Mouse (Mus musculus): Measurements from ENCODE around the gene Pole2. TPM values are rescaled to one million over a fixed set of nuclear protein-coding genes. Genes with fewer than 3 reads are reported as not detected.

Gene Pole2
- polyA plus RNA-seq, 1 experiment = 3.4 TPM

DNA sequence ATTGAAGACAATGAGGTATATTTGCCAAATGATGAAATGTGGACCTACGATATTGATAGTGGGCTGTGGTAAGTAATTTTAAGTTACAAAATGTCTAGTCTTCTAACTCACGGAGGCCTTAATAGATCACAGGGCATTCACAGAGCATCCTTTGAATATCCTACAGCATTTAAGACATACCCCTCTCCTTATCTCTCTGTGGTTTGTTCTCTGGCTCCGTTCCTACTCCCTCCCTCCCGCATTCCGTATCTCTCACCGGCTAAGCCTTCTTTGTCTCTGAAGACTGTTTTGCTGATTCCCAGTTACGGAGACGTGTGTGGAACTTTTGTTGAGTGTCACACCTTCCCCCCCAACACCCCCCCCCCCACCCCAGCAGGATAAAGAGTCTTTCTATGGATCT is 22.8 kb upstream of the Pole2 start:
- no peaks in the 10 kb centered on the region for H3K27me3 ChIP-seq (ENCODE audit: control insufficient read depth, insufficient read depth, low read length)
- TF ChIP-seq CTCF (IDR thresholded peaks at IDR 0.05; ENCODE audit: extremely low read depth, insufficient read length, insufficient replicate concordance, low read depth, low read length) (no peak), POLR2A (IDR thresholded peaks at IDR 0.05; ENCODE audit: low read depth, low read length) (no peak)
- no peaks in the 10 kb centered on the region for H3K36me3 ChIP-seq (ENCODE audit: control insufficient read depth, insufficient read depth, low read length)
- WGBS = 84% methylated on average over 8 of the region's 8 CpGs
- no peaks in the 10 kb centered on the region for H3K4me1 ChIP-seq (ENCODE audit: control insufficient read depth, insufficient read depth, insufficient read length, low read length)
- no peak overlapping the region for H3K4me3 ChIP-seq (ENCODE audit: low read depth, low read length)
- no peak overlapping the region for H3K27ac ChIP-seq (ENCODE audit: insufficient read depth, low read depth, low read length)

DNA sequence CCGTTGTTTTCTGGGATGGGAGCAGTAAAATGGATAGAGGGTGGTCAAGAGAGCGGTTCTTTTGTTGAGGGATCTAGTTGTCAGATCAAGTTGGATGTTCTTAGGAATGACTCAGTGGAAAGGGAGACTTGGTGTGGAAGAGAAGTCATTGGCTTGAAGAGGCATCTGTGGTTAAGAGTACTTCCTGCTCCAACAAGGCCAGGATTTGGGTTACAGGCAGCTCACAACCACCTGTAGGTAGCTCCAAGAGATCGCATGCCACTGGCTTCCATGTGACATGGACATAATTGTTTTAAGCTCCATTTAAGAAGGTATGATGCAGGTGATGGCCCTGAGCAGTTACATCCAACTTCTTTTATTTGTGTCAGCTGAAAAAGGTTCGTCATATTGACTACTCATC is 21.8 kb upstream of the Pole2 start:
- Histone ChIP-seq H3K36me3 (ENCODE audit: control insufficient read depth, insufficient read depth, low read length) (no peaks in the 10 kb centered on the region), H3K27me3 (ENCODE audit: control insufficient read depth, insufficient read depth, low read length) (no peaks in the 10 kb centered on the region), H3K27ac (ENCODE audit: insufficient read depth, low read depth, low read length) (no peak overlapping the region), H3K4me3 (ENCODE audit: low read depth, low read length) (no peak overlapping the region), H3K4me1 (ENCODE audit: control insufficient read depth, insufficient read depth, insufficient read length, low read length) (no peaks in the 10 kb centered on the region)
- TF ChIP-seq POLR2A (IDR thresholded peaks at IDR 0.05; ENCODE audit: low read depth, low read length) (no peak), CTCF (IDR thresholded peaks at IDR 0.05; ENCODE audit: extremely low read depth, insufficient read length, insufficient replicate concordance, low read depth, low read length) (no peak)
- 89% methylated on average over 4 of the region's 4 CpGs for WGBS

DNA sequence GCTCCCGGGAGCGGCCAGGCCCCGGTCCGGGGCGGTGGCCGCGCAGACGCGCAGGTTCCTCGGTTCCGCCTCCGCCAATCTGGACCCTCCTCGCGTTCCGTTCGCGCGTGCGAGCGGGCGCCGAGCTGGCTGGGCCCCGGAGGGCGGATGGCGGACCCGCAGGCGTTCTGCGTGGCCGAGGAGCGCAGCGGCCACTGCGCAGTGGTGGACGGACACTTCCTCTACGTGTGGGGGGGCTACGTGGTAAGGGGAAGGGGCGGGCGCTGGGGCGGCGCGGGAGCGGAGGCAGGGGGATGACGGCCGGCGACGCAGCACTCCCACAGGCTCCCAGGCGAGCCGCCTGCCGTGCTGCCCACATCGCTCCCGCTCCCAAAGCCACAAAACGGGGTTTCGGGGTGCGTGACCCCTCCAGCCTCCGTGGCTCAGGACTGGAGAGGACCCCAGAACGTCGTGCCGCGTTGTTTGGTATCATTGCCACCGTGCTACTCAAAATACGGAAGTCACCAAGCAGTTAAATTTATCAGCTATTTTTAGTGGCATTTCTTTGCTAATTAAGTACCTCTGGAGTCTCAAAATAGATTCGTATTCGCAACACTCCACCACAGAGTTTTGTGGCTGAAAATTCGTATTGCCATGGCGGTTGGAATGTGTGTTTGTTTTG is 13.9 kb upstream of the Pole2 start:
- H3K36me3 ChIP-seq (ENCODE audit: control insufficient read depth, insufficient read depth, low read length) = no peaks in the 10 kb centered on the region
- no peaks in the 10 kb centered on the region for H3K4me1 ChIP-seq (ENCODE audit: control insufficient read depth, insufficient read depth, insufficient read length, low read length)
- no peak for TF ChIP-seq CTCF (IDR thresholded peaks at IDR 0.05; ENCODE audit: extremely low read depth, insufficient read length, insufficient replicate concordance, low read depth, low read length)
- peak; percentile 53; the same call in 1 of the 2 replicates for TF ChIP-seq POLR2A (IDR thresholded peaks at IDR 0.05; ENCODE audit: low read depth, low read length)
- no peaks in the 10 kb centered on the region for H3K27me3 ChIP-seq (ENCODE audit: control insufficient read depth, insufficient read depth, low read length)
- H3K27ac ChIP-seq (ENCODE audit: insufficient read depth, low read depth, low read length) = peak overlapping the region; percentile 25; the same call in 1 of the 2 replicates
- WGBS = 1% methylated on average over 54 of the region's 64 CpGs
- peak overlapping the region; percentile 68 for H3K4me3 ChIP-seq (ENCODE audit: low read depth, low read length)

GRCm38 (mm10) chr12:69241405-69241770 is 13.4 kb upstream of the Pole2 start:
- no peaks in the 10 kb centered on the region for H3K36me3 ChIP-seq (ENCODE audit: control insufficient read depth, insufficient read depth, low read length)
- no peaks in the 10 kb centered on the region for H3K27me3 ChIP-seq (ENCODE audit: control insufficient read depth, insufficient read depth, low read length)
- H3K4me1 ChIP-seq (ENCODE audit: control insufficient read depth, insufficient read depth, insufficient read length, low read length) = no peaks in the 10 kb centered on the region
- peak overlapping the region; percentile 68 for H3K4me3 ChIP-seq (ENCODE audit: low read depth, low read length)
- WGBS = 0% methylated on average over 3 of the region's 3 CpGs
- TF ChIP-seq CTCF (IDR thresholded peaks at IDR 0.05; ENCODE audit: extremely low read depth, insufficient read length, insufficient replicate concordance, low read depth, low read length) = no peak
- TF ChIP-seq POLR2A (IDR thresholded peaks at IDR 0.05; ENCODE audit: low read depth, low read length) = no peak
- no peak overlapping the region for H3K27ac ChIP-seq (ENCODE audit: insufficient read depth, low read depth, low read length)

DNA sequence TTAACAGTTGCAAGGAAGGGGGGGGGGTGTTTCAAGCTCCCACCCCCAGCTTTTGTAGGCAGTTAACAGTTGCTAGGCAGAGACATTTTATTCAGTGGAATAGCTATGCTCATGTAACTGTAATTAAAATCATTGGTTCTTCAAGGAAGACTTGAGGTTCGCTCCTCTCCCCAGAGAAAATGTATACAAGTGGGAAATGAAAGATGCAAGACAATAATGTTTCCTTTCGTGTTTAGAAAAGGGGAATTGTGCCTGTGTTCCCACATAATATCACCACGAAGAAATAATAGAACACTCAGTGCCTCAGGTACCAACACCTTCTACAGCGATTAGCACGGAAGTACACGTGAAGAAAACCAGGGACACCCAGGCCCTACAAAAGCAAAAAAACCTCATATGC is 12.9 kb upstream of the Pole2 start, which contains the start of gene Klhdc1:
Gene Klhdc1, plus strand, starts transcription at position 301 of the 400 bp plus-strand sequence.
- Histone ChIP-seq H3K27me3 (ENCODE audit: control insufficient read depth, insufficient read depth, low read length) (no peaks in the 10 kb centered on the region), H3K36me3 (ENCODE audit: control insufficient read depth, insufficient read depth, low read length) (no peaks in the 10 kb centered on the region), H3K4me3 (ENCODE audit: low read depth, low read length) (peak within 1 kb of the TSS; percentile 68), H3K27ac (ENCODE audit: insufficient read depth, low read depth, low read length) (peak within 1 kb of the TSS; percentile 25; the same call in 1 of the 2 replicates), H3K4me1 (ENCODE audit: control insufficient read depth, insufficient read depth, insufficient read length, low read length) (no peaks in the 10 kb centered on the region)
- TF ChIP-seq CTCF (IDR thresholded peaks at IDR 0.05; ENCODE audit: extremely low read depth, insufficient read length, insufficient replicate concordance, low read depth, low read length) (no peak), POLR2A (IDR thresholded peaks at IDR 0.05; ENCODE audit: low read depth, low read length) (no peak)
- 77% methylated on average over 6 of the region's 6 CpGs for WGBS

DNA sequence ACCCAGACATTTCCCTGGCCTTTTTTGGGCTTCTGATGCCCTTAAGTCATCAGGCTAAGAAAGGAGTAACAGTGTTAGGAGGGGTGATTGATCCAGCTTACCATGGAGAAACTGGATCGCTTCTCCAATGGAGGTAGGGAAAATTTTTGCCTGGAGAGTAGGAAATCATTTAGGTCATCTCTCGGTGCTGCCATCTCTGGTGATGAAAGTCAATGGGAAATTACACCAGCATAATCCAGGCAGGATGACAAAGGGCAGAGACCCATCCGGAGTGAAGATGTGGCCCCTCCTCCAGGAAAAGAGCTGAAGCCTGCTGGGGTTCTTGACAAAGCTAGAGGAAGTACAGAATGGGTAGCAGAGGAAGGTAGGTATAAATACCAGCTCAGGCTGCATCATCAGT is 10.3 kb upstream of the Pole2 start:
- Histone ChIP-seq H3K4me1 (ENCODE audit: control insufficient read depth, insufficient read depth, insufficient read length, low read length) (no peaks in the 10 kb centered on the region), H3K27me3 (ENCODE audit: control insufficient read depth, insufficient read depth, low read length) (no peaks in the 10 kb centered on the region), H3K27ac (ENCODE audit: insufficient read depth, low read depth, low read length) (no peak overlapping the region), H3K4me3 (ENCODE audit: low read depth, low read length) (no peak overlapping the region), H3K36me3 (ENCODE audit: control insufficient read depth, insufficient read depth, low read length) (no peaks in the 10 kb centered on the region)
- 37% methylated on average over 3 of the region's 3 CpGs for WGBS
- no peak for TF ChIP-seq POLR2A (IDR thresholded peaks at IDR 0.05; ENCODE audit: low read depth, low read length)
- no peak for TF ChIP-seq CTCF (IDR thresholded peaks at IDR 0.05; ENCODE audit: extremely low read depth, insufficient read length, insufficient replicate concordance, low read depth, low read length)

- TF ChIP-seq CTCF (IDR thresholded peaks at IDR 0.05; ENCODE audit: extremely low read depth, insufficient read length, insufficient replicate concordance, low read depth, low read length) (no peak), POLR2A (IDR thresholded peaks at IDR 0.05; ENCODE audit: low read depth, low read length) (no peak)
- Histone ChIP-seq H3K27me3 (ENCODE audit: control insufficient read depth, insufficient read depth, low read length) (no peaks in the 10 kb centered on the region), H3K4me3 (ENCODE audit: low read depth, low read length) (no peak overlapping the region), H3K36me3 (ENCODE audit: control insufficient read depth, insufficient read depth, low read length) (no peaks in the 10 kb centered on the region), H3K27ac (ENCODE audit: insufficient read depth, low read depth, low read length) (no peak overlapping the region), H3K4me1 (ENCODE audit: control insufficient read depth, insufficient read depth, insufficient read length, low read length) (no peaks in the 10 kb centered on the region)
- WGBS = 61% methylated on average over 6 of the region's 6 CpGs
Measured at GRCm38 (mm10) chr12:69235782-69236181, 7.8 kb upstream of the Pole2 start.
